Mouse (Mus musculus) 3T3-L1 (cell line): ENCODE measurements around the gene Ush1g.
A peak's percentile ranks its signal among the peaks of the same experiment; 100 is the strongest.

Source experiments
- DNase-seq: peaks from one replicate; pipeline ENCODE4 v3.0.0-alpha.2; 2015; ENCODE audit warnings: low read depth, low spot score

The Ush1g gene

GRCm38 (mm10) chr11:115334531-115334930, 12.7 kb upstream of the Ush1g start, which contains the start of gene Otop3:
Otop3 (plus strand) TSS chr11:115334731.
- DNase-seq, result no peak

- no peak for DNase-seq
These were observed 7.5 kb upstream of the Ush1g start for GRCm38 (mm10) chr11:115329339-115329738.

- DNase-seq, result no peak
These were observed 4.9 kb upstream of the Ush1g start for GRCm38 (mm10) chr11:115326730-115327129.

GRCm38 (mm10) chr11:115323354-115323753, 1.5 kb upstream of the Ush1g start:
- DNase-seq, result no peak

GRCm38 (mm10) chr11:115319704-115320383, 2.0 kb downstream of the Ush1g start:
- DNase-seq, result no peak

- DNase-seq, result no peak
These were observed 3.4 kb downstream of the Ush1g start for GRCm38 (mm10) chr11:115318245-115319027.

GRCm38 (mm10) chr11:115317204-115317603, 4.6 kb downstream of the Ush1g start:
- DNase-seq, result no peak

GRCm38 (mm10) chr11:115314249-115314648, 7.6 kb downstream of the Ush1g start:
- DNase-seq, result peak; percentile 49

- DNase-seq, result no peak
These were observed 13.1 kb downstream of the Ush1g start for GRCm38 (mm10) chr11:115308781-115309180.

- no peak for DNase-seq
These were observed 15.0 kb downstream of the Ush1g start, which contains the start of gene Otop2 for GRCm38 (mm10) chr11:115306863-115307262. Otop2 (plus strand) TSS chr11:115307163.

GRCm38 (mm10) chr11:115303167-115303566, 18.7 kb downstream of the Ush1g start:
- peak; percentile 11 for DNase-seq

- peak; percentile 94 for DNase-seq
These were observed 20.5 kb downstream of the Ush1g start for GRCm38 (mm10) chr11:115301351-115301750.

GRCm38 (mm10) chr11:115300745-115301144, 21.1 kb downstream of the Ush1g start:
- DNase-seq, result no peak

- no peak for DNase-seq
These were observed 23.7 kb downstream of the Ush1g start for GRCm38 (mm10) chr11:115298160-115298559.

GRCm38 (mm10) chr11:115297214-115297826, 24.5 kb downstream of the Ush1g start, which contains the start of gene Fads6:
Fads6 (minus strand) TSS chr11:115297663.
- DNase-seq, result no peak

- no peak for DNase-seq
These were observed 25.2 kb downstream of the Ush1g start for GRCm38 (mm10) chr11:115296471-115297210.

GRCm38 (mm10) chr11:115295939-115296338, 25.9 kb downstream of the Ush1g start:
- DNase-seq, result no peak

GRCm38 (mm10) chr11:115292631-115293375, 29.0 kb downstream of the Ush1g start:
- no peak for DNase-seq

- no peak for DNase-seq
These were observed 30.3 kb downstream of the Ush1g start for GRCm38 (mm10) chr11:115291503-115291902.

GRCm38 (mm10) chr11:115290919-115291318, 30.9 kb downstream of the Ush1g start:
- DNase-seq, result peak; percentile 88

GRCm38 (mm10) chr11:115290314-115290713, 31.5 kb downstream of the Ush1g start:
- no peak for DNase-seq
